Mouse (Mus musculus): Measurements from ENCODE around the gene Pitpnm2. TPM values are rescaled to one million over a fixed set of nuclear protein-coding genes. Genes with fewer than 3 reads are reported as not detected.

Gene Pitpnm2
- polyA plus RNA-seq, 1 experiment from 2014 or later, result 9.2 TPM

DNA sequence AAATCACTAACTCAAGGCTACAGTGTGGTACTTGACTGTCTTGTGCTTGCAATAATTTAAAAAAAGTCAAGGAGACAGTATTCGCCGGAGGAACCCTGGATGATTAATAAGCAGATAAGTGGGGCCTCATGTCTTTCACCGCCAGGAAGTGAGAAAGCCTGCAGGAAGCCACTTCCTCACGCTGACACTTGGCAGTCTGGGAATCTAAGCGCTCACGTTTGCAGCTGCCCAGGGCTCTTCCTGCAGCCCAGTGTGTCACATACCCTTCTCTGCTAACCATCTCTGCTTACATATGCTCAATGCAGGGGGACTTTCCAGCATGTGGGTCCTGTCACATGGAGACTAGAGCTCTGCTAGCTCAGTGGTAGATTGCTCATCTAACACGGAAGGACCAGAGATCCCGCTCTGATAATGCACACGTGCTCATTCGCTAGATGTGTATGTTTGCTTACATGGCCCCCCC lies 174.7 kb downstream of the Pitpnm2 start:
- Histone ChIP-seq H3K4me2 (replicated peaks; ENCODE audit: low read depth, low read length) (no peak overlapping the region), H3K27me3 (replicated peaks; ENCODE audit: insufficient read depth, low read length) (no peaks in the 10 kb centered on the region), H3K4me1 (ENCODE audit: insufficient read depth, low read depth, low read length) (no peaks in the 10 kb centered on the region), H3K27ac (ENCODE audit: low read length) (no peak overlapping the region), H3K36me3 (ENCODE audit: insufficient read depth, low read length) (no peaks in the 10 kb centered on the region), H3K9ac (replicated peaks; ENCODE audit: low read depth) (no peak overlapping the region), H3K4me3 (ENCODE audit: low read depth, low read length) (no peak overlapping the region), H3K9me3 (ENCODE audit: low read length) (no peaks in the 10 kb centered on the region)
- DNase-seq (ENCODE audit: low spot score) (no peak), ATAC-seq (peak; percentile 31)
- WGBS, result 22% methylated on average over 10 of the region's 10 CpGs
- TF ChIP-seq EP300 (IDR thresholded peaks at IDR 0.05), result no peak
- no peak for TF ChIP-seq CTCF (IDR thresholded peaks at IDR 0.05)

DNA sequence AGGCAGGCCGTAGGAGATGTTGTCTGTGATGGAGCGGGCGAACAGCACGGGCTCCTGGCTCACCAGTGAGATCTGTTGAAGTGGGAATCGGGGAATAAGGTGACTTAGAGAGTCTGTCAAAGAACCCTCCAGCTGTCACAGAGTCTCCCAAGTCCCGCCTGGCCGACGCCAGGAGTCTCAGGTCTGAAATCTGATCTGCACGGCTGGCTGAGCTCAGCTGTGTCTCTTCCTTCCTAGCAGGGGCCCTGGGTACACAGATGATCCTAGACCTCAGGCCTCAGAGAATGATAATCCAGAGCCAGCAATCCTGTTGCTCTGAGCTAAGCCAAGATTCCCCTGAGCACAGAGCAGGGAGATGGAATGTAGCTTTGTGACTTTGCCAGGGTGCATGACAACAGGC lies 175.9 kb downstream of the Pitpnm2 start:
- DNase-seq (ENCODE audit: low spot score), result no peak
- no peak overlapping the region for H3K4me3 ChIP-seq (ENCODE audit: low read depth, low read length)
- no peaks in the 10 kb centered on the region for H3K4me1 ChIP-seq (ENCODE audit: insufficient read depth, low read depth, low read length)
- no peak for ATAC-seq
- no peak overlapping the region for H3K27ac ChIP-seq (ENCODE audit: low read length)
- no peak overlapping the region for H3K9ac ChIP-seq (replicated peaks; ENCODE audit: low read depth)
- WGBS, result 55% methylated on average over 9 of the region's 9 CpGs
- H3K36me3 ChIP-seq (ENCODE audit: insufficient read depth, low read length), result no peaks in the 10 kb centered on the region
- H3K9me3 ChIP-seq (ENCODE audit: low read length), result no peaks in the 10 kb centered on the region
- H3K27me3 ChIP-seq (replicated peaks; ENCODE audit: insufficient read depth, low read length), result no peaks in the 10 kb centered on the region
- no peak for TF ChIP-seq EP300 (IDR thresholded peaks at IDR 0.05)
- no peak for TF ChIP-seq CTCF (IDR thresholded peaks at IDR 0.05)
- H3K4me2 ChIP-seq (replicated peaks; ENCODE audit: low read depth, low read length), result no peak overlapping the region

DNA sequence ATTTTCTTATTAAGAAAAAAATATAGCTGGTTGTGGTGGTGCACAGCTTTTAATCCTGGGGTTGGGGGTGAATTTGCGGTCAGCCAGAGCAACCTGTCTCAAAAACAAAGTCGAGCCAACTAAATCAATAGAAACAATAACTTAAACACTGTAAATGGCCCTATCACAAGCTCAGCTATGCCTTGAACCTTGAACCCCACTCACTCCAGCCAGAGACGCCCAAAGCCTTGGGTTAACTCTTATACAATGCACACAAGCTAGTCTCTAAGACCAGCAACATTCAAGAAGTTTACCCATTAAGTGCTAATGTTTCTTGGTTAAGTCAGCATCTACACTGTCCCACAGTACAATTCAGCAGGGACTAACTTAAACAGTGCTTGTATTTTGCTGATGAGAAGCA lies 179.9 kb downstream of the Pitpnm2 start:
- 79% methylated on average over 3 of the region's 3 CpGs for WGBS
- Histone ChIP-seq H3K27ac (ENCODE audit: low read length) (no peak overlapping the region), H3K4me2 (replicated peaks; ENCODE audit: low read depth, low read length) (no peak overlapping the region), H3K36me3 (ENCODE audit: insufficient read depth, low read length) (no peaks in the 10 kb centered on the region), H3K4me3 (ENCODE audit: low read depth, low read length) (no peak overlapping the region), H3K27me3 (replicated peaks; ENCODE audit: insufficient read depth, low read length) (no peaks in the 10 kb centered on the region), H3K4me1 (ENCODE audit: insufficient read depth, low read depth, low read length) (no peaks in the 10 kb centered on the region), H3K9ac (replicated peaks; ENCODE audit: low read depth) (no peak overlapping the region), H3K9me3 (ENCODE audit: low read length) (no peaks in the 10 kb centered on the region)
- TF ChIP-seq EP300 (IDR thresholded peaks at IDR 0.05), result no peak
- TF ChIP-seq CTCF (IDR thresholded peaks at IDR 0.05), result no peak
- DNase-seq (ENCODE audit: low spot score) (no peak), ATAC-seq (no peak)

Other genes with a start within 250 kb of the Pitpnm2 start
- 28.5 and 31.0 TPM in 2 replicates for gene Vps37b, start 217.5 kb downstream of the Pitpnm2 start, polyA plus RNA-seq (2015; fragmentation: Nextera tagmentation; extraction: Ambion mirVana)
- 2.6 and 3.1 TPM in 2 replicates for gene Abcb9, start 154.0 kb downstream of the Pitpnm2 start, polyA plus RNA-seq (2015; fragmentation: Nextera tagmentation; extraction: Ambion mirVana)
- 27.4 and 29.4 TPM in 2 replicates for gene Ogfod2, start 137.5 kb downstream of the Pitpnm2 start, polyA plus RNA-seq (2015; fragmentation: Nextera tagmentation; extraction: Ambion mirVana)
- gene Arl6ip4, start 133.7 kb downstream of the Pitpnm2 start, polyA plus RNA-seq (2015; fragmentation: Nextera tagmentation; extraction: Ambion mirVana), result 92.2 and 99.7 TPM in 2 replicates
- 3.2 and 3.4 TPM in 2 replicates for gene Mphosph9, start 78.2 kb upstream of the Pitpnm2 start, polyA plus RNA-seq (2015; fragmentation: Nextera tagmentation; extraction: Ambion mirVana)
- gene 2810006K23Rik, start 78.3 kb upstream of the Pitpnm2 start, polyA plus RNA-seq (2015; fragmentation: Nextera tagmentation; extraction: Ambion mirVana), result 6.1 and 7.7 TPM in 2 replicates
- 39.3 and 49.3 TPM in 2 replicates for gene Cdk2ap1, start 113.3 kb upstream of the Pitpnm2 start, polyA plus RNA-seq (2015; fragmentation: Nextera tagmentation; extraction: Ambion mirVana)
- 46.5 and 58.0 TPM in 2 replicates for gene Sbno1, start 176.2 kb upstream of the Pitpnm2 start, polyA plus RNA-seq (2015; fragmentation: Nextera tagmentation; extraction: Ambion mirVana)
- gene Kmt5a, start 190.2 kb upstream of the Pitpnm2 start, polyA plus RNA-seq (2015; fragmentation: Nextera tagmentation; extraction: Ambion mirVana), result 18.0 and 21.9 TPM in 2 replicates
- gene Rilpl2, start 228.6 kb upstream of the Pitpnm2 start, polyA plus RNA-seq (2015; fragmentation: Nextera tagmentation; extraction: Ambion mirVana), result 31.5 and 32.7 TPM in 2 replicates
- gene Snrnp35, start 233.4 kb upstream of the Pitpnm2 start, polyA plus RNA-seq (2015; fragmentation: Nextera tagmentation; extraction: Ambion mirVana), result 11.7 and 12.8 TPM in 2 replicates

Measured in lung, postnatal 0 days (tissue).